Mouse (Mus musculus): ENCODE results near the gene Panx2.

DNA sequence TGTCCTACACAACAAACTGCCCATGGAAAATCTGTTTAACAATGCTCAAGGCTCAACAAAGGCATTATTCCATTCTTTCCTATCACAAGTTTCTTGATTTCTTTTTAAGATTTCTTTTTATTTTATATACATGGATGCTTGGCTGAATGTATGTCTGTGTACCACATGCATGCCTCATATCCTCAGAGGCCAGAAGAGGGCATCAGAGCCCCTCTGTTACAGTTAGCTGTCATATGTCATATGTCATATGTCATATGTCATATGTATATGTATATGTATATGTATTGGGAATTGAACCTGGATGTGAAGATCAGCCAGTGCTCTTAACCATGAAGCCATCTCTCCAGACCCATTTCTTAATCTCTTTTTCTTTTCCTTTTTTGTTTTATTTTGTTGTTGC, 58.5 kb downstream of the Panx2 start:
- TF ChIP-seq CTCF (IDR thresholded peaks at IDR 0.05 in 2 of 3, conservative IDR thresholded peaks at IDR 0.05 in 1 of 3; ENCODE audit: control insufficient read depth in 1 of 3, insufficient read depth in 1 of 3, low read depth in 2 of 3, low read length in 3 of 3, poor library complexity in 1 of 3, severe bottlenecking in 1 of 3) (peak in 2 of 3 experiments; percentile 41 to 51; a peak in 4 of 6 replicates), POLR2A (IDR thresholded peaks at IDR 0.05; ENCODE audit: control insufficient read depth in 1 of 2, insufficient read depth in 1 of 2, low read depth in 1 of 2, low read length in 2 of 2, poor library complexity in 1 of 2) (no peak), HCFC1 (IDR thresholded peaks at IDR 0.05; ENCODE audit: low read depth, low read length) (no peak), E2F4 (IDR thresholded peaks at IDR 0.05; ENCODE audit: borderline replicate concordance, low read depth, low read length) (no peak), TAL1 (IDR thresholded peaks at IDR 0.05; ENCODE audit: low read length) (no peak), GATA1 (IDR thresholded peaks at IDR 0.05; ENCODE audit: low read depth, low read length) (no peak)

Measured in MEL (cell line).